Mouse (Mus musculus) C2C12 (cell line): ENCODE measurements around the gene Tmem219.

ENCODE experiments used
- CEBPB ChIP-seq: IDR thresholded peaks from one replicate; pipeline ENCODE4 v1.6.1; 2011; ENCODE audit warnings: low read depth, mild to moderate bottlenecking, control low read depth, moderate library complexity
- CTCF ChIP-seq: IDR thresholded peaks from one replicate; pipeline ENCODE4 v1.5.1; 2011; ENCODE audit not compliant: control insufficient read depth, insufficient read depth, insufficient read length

- TF ChIP-seq CTCF = no peak
- no peak for TF ChIP-seq CEBPB
These were observed 27.3 kb upstream of the Tmem219 start, which contains the start of gene Sez6l2 for GRCm38 (mm10) chr7:126949793-126950646.
